Mouse (Mus musculus) lung, embryonic 16.5 days (tissue): Measurements from ENCODE around the gene Yy1. TPM values are rescaled to one million over a fixed set of nuclear protein-coding genes. Genes with fewer than 3 reads are reported as not detected.

Source experiments
- ATAC-seq: fragments of 200-750 bp; cut with Nextera tagmentation; 2 replicates; pipeline ENCODE4 v1.8.0; 2017; ENCODE audit warnings: low read depth, mild to moderate bottlenecking, moderate library complexity
- H3K27ac ChIP-seq: fragments of 300-500 bp; sonication (generic); 2 replicates; pipeline ENCODE4 v1.5.1; 2014; ENCODE audit warnings: mild to moderate bottlenecking, control low read depth, low read length
- H3K27me3 ChIP-seq: fragments of 300-500 bp; sonication (generic); 2 replicates; pipeline ENCODE4 v1.6.1; 2014; ENCODE audit warnings: low read depth, low read length, mixed read lengths; ENCODE audit not compliant: control insufficient read depth, insufficient read depth
- H3K36me3 ChIP-seq: fragments of 300-500 bp; sonication (generic); 2 replicates; pipeline ENCODE4 v1.6.1; 2014; ENCODE audit warnings: low read length; ENCODE audit not compliant: control insufficient read depth, insufficient read depth
- H3K4me1 ChIP-seq: fragments of 300-500 bp; sonication (generic); replicated peaks from 2 replicates; pipeline ENCODE4 v1.6.1; 2014; ENCODE audit warnings: low read length, mixed read lengths; ENCODE audit not compliant: control insufficient read depth, insufficient read depth
- H3K4me2 ChIP-seq: fragments of 300-500 bp; sonication (generic); 2 replicates; pipeline ENCODE4 v1.6.1; 2014; ENCODE audit warnings: low read depth, low read length, control low read depth
- H3K4me3 ChIP-seq: fragments of 300-500 bp; sonication (generic); 2 replicates; pipeline ENCODE4 v1.5.1; 2014; ENCODE audit warnings: mild to moderate bottlenecking, low read length, control low read depth
- H3K9ac ChIP-seq: fragments of 300-500 bp; sonication (generic); 2 replicates; pipeline ENCODE4 v1.6.1; 2014; ENCODE audit warnings: low read length, control low read depth
- H3K9me3 ChIP-seq: fragments of 300-500 bp; sonication (generic); 2 replicates; pipeline ENCODE4 v1.6.1; 2016; ENCODE audit warnings: low read length; ENCODE audit not compliant: control insufficient read depth
- WGBS: fragments of 180-500 bp; shearing (Covaris S2); extraction: QIAGEN DNeasy Blood & Tissue Kit; methylation state at CpG from one replicate; pipeline ENCODE4 v1.1.7; 2014; 5-methylcytosine and 5-hydroxymethylcytosine counted together
- polyA plus RNA-seq: library from polyadenylated mRNA; unstranded; fragments of >200 nt; fragmentation: Nextera tagmentation; extraction: Ambion mirVana; gene quantifications from 2 replicates; pipeline ENCODE4 v1.2.1, GENCODE M21; 2015

The Yy1 gene
- polyA plus RNA-seq = 14.6 and 14.9 TPM in 2 replicates

DNA sequence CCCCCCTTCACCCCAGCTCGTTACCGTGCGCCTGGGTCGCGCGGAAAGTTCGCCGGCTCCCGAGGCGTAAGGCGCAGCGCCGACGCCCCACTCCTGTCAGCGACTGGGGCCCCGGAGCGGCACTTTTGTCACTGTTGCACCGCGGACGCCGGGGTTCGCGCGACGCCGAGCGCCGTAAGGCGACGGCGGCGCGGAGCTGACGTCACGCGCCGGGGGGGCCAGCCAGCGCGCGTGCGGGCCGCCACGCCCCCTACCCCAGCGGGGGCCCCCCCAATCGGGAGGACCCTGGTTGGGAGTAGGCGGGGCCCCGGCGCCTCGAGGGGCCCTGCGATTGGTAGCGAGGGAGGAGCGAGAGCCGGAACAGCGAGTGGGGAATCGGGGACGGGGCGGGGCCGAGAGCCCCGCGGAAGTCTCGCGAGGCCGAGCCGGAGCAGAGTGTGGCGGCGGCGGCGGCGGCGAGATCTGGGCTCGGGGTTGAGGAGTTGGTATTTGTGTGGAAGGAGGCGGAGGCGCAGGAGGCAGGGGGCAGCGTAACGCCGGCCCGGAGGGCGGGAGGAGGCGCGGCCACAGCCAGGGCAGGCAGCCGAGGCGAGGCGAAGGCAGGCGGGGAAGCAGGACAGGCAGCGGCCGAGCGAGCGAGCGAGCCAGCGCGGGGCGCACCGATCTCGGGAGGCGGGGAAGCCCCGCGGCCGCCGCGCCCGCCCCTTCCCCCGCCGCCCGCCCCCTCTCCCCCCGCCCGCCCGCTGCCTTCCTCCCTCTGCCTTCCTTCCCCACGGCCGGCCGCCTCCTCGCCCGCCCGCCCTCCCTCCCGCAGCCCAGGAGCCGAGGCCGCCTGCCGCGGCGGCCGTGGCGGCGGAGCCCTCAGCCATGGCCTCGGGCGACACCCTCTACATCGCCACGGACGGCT is at the start of gene Yy1:
Gene Yy1, plus strand, starts transcription at position 428 of the 907 bp plus-strand sequence.
- Histone ChIP-seq H3K4me2 (peak within 1 kb of the TSS; percentile 64), H3K27me3 (no peaks in the 10 kb centered on the region), H3K9me3 (no peaks in the 10 kb centered on the region), H3K4me1 (peaks cover 17% of the 10 kb centered on the region), H3K4me3 (peak within 1 kb of the TSS; percentile 98), H3K36me3 (no peaks in the 10 kb centered on the region; the same call in 1 of the 2 replicates), H3K9ac (peak within 1 kb of the TSS; percentile 96), H3K27ac (peak within 1 kb of the TSS; percentile 99)
- peak; percentile 95 for ATAC-seq
- under 1% methylated on average over 75 of the region's 127 CpGs for WGBS

DNA sequence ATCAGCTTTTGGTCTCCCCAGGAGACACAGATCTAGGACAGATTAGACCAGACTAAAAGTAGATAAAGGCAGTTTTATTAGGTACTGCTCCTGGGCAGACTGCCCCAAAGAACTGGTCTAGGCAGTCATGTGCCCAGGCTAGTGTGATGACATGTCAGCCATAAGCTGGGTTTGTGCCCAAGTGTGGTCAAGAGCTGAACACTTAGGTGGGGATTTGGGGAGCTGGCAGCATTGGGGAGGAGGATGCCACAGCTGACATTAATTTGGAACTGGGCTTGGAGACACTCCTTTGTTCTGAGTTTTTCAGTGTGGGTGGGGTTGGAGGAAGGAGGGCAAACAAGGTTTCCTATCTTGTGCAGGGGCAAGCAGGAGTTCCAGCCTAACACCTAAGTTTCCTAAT is 46.8 kb upstream of the Yy1 start:
- no peak overlapping the region for H3K4me3 ChIP-seq

DNA sequence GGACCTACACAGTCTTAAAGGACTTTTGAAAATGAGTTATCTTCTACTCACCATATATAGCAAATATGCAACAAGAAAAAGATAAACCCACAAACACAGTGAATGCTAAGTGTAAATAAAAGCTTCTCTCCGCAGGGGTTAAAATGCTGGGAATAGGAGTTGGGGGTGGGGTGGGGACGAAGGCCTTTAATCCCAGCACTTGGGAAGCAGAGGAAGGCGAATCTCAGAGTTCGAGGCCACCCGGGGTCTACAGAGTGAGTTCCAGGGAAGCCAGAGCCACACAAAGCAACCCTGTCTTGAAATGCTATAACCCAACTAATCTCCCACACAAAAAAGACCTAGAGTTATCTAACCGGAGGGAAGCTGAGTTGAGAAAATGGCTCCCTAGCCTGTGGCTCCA is 43.8 kb upstream of the Yy1 start:
- ATAC-seq = no peak
- H3K27me3 ChIP-seq = no peaks in the 10 kb centered on the region
- WGBS = 65% methylated on average over 6 of the region's 6 CpGs

More for the DNA sequence above, 46.8 kb upstream of the Yy1 start:
- Histone ChIP-seq H3K9ac (no peak overlapping the region), H3K4me1 (no peaks in the 10 kb centered on the region), H3K36me3 (no peaks in the 10 kb centered on the region), H3K4me2 (no peak overlapping the region), H3K27me3 (no peaks in the 10 kb centered on the region), H3K27ac (no peak overlapping the region), H3K9me3 (no peaks in the 10 kb centered on the region)
- no peak for ATAC-seq

DNA sequence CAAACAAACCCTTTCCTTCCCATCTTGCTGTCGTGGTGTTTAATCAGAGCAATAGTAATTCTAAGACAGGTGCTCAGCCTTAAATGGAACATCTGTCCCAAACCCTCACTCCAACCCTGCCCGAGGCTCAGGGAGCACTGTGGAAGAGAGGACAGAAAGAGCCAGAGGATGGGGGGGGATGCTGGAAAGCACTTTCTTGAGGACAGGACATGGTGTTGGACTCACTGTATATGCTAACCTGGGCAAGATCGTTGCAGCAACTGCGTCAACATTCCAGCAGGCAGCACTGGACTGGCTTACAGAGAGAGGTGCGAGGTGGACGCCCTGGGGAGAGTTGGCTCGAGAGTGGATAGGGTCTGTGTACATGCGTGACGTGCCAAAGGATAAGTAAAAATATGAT is 43.3 kb upstream of the Yy1 start:
- H3K27me3 ChIP-seq = no peaks in the 10 kb centered on the region
- no peaks in the 10 kb centered on the region for H3K36me3 ChIP-seq
- H3K4me1 ChIP-seq = no peaks in the 10 kb centered on the region
- 69% methylated on average over 9 of the region's 9 CpGs for WGBS
- H3K4me2 ChIP-seq = no peak overlapping the region
- H3K9me3 ChIP-seq = no peaks in the 10 kb centered on the region
- no peak overlapping the region for H3K9ac ChIP-seq
- no peak overlapping the region for H3K27ac ChIP-seq
- ATAC-seq = no peak
- no peak overlapping the region for H3K4me3 ChIP-seq

More for the DNA sequence above, 43.8 kb upstream of the Yy1 start:
- no peak overlapping the region for H3K27ac ChIP-seq
- no peak overlapping the region for H3K9ac ChIP-seq
- H3K4me1 ChIP-seq = no peaks in the 10 kb centered on the region
- no peaks in the 10 kb centered on the region for H3K36me3 ChIP-seq
- H3K4me2 ChIP-seq = no peak overlapping the region
- H3K9me3 ChIP-seq = no peaks in the 10 kb centered on the region
- no peak overlapping the region for H3K4me3 ChIP-seq

DNA sequence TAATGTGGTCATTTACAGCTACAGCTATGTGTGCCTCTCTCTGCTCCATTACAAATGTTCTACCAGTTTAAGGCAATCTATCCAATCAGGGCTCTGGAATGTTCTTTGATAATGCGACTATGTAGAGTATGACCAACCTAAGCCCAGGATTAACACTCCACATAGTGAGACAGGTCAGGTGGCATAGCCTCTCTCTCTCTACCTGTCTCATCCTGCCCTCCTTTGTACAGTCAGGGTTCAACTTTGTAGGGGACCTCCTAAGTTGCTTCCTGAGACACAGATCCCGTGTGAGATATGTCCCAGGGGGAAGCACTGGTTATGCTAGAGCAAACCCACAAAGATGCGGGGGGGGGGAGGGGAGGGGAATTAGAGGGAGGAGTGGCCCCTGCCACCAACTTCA is 42.5 kb upstream of the Yy1 start:
- no peaks in the 10 kb centered on the region for H3K36me3 ChIP-seq
- no peaks in the 10 kb centered on the region for H3K27me3 ChIP-seq
- H3K9me3 ChIP-seq = no peaks in the 10 kb centered on the region
- H3K27ac ChIP-seq = no peak overlapping the region
- WGBS = 60% methylated on average over 3 of the region's 3 CpGs
- H3K9ac ChIP-seq = no peak overlapping the region
- no peak overlapping the region for H3K4me2 ChIP-seq
- no peaks in the 10 kb centered on the region for H3K4me1 ChIP-seq
- no peak for ATAC-seq
- no peak overlapping the region for H3K4me3 ChIP-seq

DNA sequence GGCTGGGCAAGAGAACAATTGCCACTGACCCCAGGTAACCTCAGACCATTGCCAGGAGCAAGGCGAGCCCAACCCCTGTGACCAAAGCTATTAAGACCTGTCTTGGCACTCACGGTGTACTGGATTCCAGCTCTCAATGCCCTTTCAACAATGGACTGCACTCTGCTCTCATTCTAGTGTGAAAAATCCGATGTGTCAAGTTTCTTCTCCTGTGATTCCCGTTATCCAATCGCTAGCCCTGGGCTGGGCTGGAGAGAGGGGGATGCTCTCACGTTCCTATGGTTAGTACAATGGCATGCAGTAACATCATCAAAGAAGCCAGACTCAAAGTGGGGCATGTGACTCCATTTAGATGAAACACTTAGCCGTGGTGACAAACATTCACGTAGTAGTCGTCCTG is 41.0 kb upstream of the Yy1 start:
- Histone ChIP-seq H3K4me1 (no peaks in the 10 kb centered on the region), H3K9ac (no peak overlapping the region), H3K4me2 (no peak overlapping the region), H3K36me3 (no peaks in the 10 kb centered on the region), H3K27ac (no peak overlapping the region), H3K27me3 (no peaks in the 10 kb centered on the region), H3K4me3 (no peak overlapping the region), H3K9me3 (no peaks in the 10 kb centered on the region)
- no peak for ATAC-seq
- 45% methylated on average over 9 of the region's 9 CpGs for WGBS

DNA sequence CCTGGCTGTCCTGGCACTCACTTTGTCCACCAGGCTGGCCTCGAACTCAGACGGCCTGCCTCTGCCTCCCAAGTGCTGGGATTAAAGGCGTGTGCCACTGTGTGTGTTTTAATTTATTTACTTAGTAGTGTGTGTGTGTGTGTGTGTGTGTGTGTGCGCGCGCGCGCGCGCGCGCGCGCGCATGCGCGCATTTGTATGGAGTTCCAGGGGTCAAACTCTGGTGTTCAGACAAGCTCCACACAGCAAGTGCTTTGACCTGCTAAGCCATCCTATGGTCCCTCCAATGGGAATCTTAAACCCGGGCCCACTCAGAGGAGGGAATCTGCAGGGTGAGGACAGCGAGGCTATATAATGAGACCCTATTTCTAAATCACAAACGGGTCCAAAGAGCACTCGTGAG is 37.6 kb upstream of the Yy1 start:
- Histone ChIP-seq H3K4me3 (no peak overlapping the region), H3K36me3 (no peaks in the 10 kb centered on the region), H3K9ac (no peak overlapping the region), H3K4me1 (0 out of 2 replicates have a peak, but pooled peaks cover 4% of the 10 kb centered on the region), H3K27me3 (no peaks in the 10 kb centered on the region), H3K27ac (no peak overlapping the region), H3K9me3 (no peaks in the 10 kb centered on the region), H3K4me2 (no peak overlapping the region)
- ATAC-seq = no peak
- WGBS = 77% methylated on average over 21 of the region's 21 CpGs

DNA sequence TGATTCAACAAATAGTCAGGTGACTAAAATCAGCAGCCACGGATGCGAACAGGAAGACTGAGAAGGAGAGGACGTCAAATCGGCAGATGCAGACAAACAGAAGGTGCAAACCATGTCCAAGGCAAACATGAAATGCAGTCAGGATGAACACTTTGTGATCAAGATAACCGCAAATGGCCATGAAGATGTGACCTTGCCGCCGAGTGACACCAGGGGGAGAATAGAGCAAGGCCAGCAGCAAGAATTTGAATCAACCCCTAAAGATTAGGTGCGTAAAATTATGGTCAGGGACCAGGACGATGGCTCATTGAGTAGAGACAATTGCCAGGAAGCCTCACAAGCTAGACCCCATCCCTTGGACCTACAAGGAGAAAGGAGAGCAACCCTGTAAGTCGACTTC is 36.2 kb upstream of the Yy1 start:
- ATAC-seq = no peak
- Histone ChIP-seq H3K9ac (no peak overlapping the region), H3K27ac (no peak overlapping the region), H3K4me3 (no peak overlapping the region), H3K4me1 (0 out of 2 replicates have a peak, but pooled peaks cover 7% of the 10 kb centered on the region), H3K4me2 (no peak overlapping the region), H3K36me3 (no peaks in the 10 kb centered on the region), H3K27me3 (no peaks in the 10 kb centered on the region), H3K9me3 (no peaks in the 10 kb centered on the region)
- WGBS = 86% methylated on average over 10 of the region's 10 CpGs

DNA sequence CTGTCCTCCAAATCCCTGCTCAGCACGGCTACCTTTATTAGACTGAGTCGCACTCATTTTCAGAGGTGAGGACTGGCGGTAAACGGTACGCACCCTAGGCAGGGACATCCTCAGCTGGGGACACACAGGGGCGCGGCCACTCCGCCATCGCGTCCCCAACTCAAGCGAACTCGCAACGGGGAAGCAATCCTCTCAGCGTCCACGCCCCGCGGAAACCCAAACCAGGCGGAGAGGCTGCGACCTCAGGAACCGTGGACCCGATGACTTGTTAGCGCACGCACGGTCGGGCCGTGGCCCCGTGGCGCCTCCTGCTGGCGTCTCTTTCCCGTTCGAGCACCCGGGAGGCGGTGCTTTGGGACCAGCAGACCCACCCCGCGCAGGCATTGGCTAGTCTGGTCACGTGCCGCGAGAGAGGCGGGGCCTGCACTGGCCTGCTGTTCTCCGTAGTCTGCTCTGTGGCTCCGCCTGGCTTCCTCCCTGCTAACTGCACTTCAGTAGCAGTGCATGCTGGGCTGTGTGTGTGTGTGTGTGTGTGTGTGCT is 35.0 kb upstream of the Yy1 start:
- Histone ChIP-seq H3K27ac (peak overlapping the region; percentile 52), H3K27me3 (no peaks in the 10 kb centered on the region), H3K4me3 (peak overlapping the region; percentile 76), H3K4me2 (peak overlapping the region; percentile 88), H3K9me3 (no peaks in the 10 kb centered on the region), H3K36me3 (no peaks in the 10 kb centered on the region), H3K9ac (peak overlapping the region; percentile 85), H3K4me1 (0 out of 2 replicates have a peak, but pooled peaks cover 7% of the 10 kb centered on the region)
- ATAC-seq = peak; percentile 99
- under 1% methylated on average over 41 of the region's 41 CpGs for WGBS
